ENCODE assay signal across 30 mouse cellular contexts in genomic region chr1:178700102-178700501, GRCm38 (mm10).
A peak's percentile ranks its signal among the peaks of the same experiment; 100 is the strongest.
DNase-seq lines count a peak whose midpoint lies in the region; ATAC-seq lines count a peak whose summit lies in the region.
"Had no signal": no experiment of that assay in that cellular context is flagged by ENCODE, and none has a peak within 500 bp of the region (broad histone marks: within the 10 kb centered on the region; RNA-seq: fewer than 3 reads in every experiment).

No protein-coding gene starts in this region.

- no peaks in the 10 kb centered on the region for H3K9me3 ChIP-seq in heart, embryonic 13.5 days
- H3K9me3 ChIP-seq in midbrain, embryonic 14.5 days (ENCODE audit: control insufficient read depth, low read length), result no peaks in the 10 kb centered on the region
- no peaks in the 10 kb centered on the region for H3K9me3 ChIP-seq in midbrain, embryonic 13.5 days
- no peaks in the 10 kb centered on the region for H3K9me3 ChIP-seq in limb, embryonic 11.5 days (ENCODE audit: control insufficient read depth, low read length)
- H3K9me3 ChIP-seq in neural tube, embryonic 14.5 days (ENCODE audit: control insufficient read depth, low read length), result no peaks in the 10 kb centered on the region
- H3K9me3 ChIP-seq: embryonic facial prominence, embryonic 13.5 days; forebrain, embryonic 10.5 days; heart, embryonic 15.5 days; limb, embryonic 15.5 days; liver, embryonic 13.5 days had no signal

- ATAC-seq in heart, embryonic 13.5 days (ENCODE audit: extremely low read depth, insufficient number of reproducible peaks, low FRiP score, low TSS enrichment), result no peak
- no peak for ATAC-seq in midbrain, embryonic 14.5 days (ENCODE audit: low FRiP score, low TSS enrichment)
- no peak for ATAC-seq in midbrain, embryonic 13.5 days
- peak; percentile 78 for ATAC-seq in limb, embryonic 11.5 days (ENCODE audit: insufficient number of reproducible peaks, low FRiP score, low TSS enrichment, low read depth)
- ATAC-seq in neural tube, embryonic 14.5 days (ENCODE audit: low read depth), result peak; percentile 92
- ATAC-seq: CD4-positive, CD25-positive, alpha-beta regulatory T cell, adult 4 months; intestine, postnatal 0 days had no signal

- H3K4me1 ChIP-seq in heart, embryonic 13.5 days, result peaks cover 14% of the 10 kb centered on the region
- peaks cover 8% of the 10 kb centered on the region; the same call in 1 of the 2 replicates for H3K4me1 ChIP-seq in midbrain, embryonic 14.5 days (ENCODE audit: control insufficient read depth, insufficient read depth, low read length)
- peaks cover 15% of the 10 kb centered on the region for H3K4me1 ChIP-seq in midbrain, embryonic 13.5 days (replicated peaks)
- peaks cover 9% of the 10 kb centered on the region for H3K4me1 ChIP-seq in limb, embryonic 11.5 days (ENCODE audit: control insufficient read depth, insufficient read depth, low read length)
- peaks cover 4% of the 10 kb centered on the region; the same call in 1 of the 2 replicates for H3K4me1 ChIP-seq in neural tube, embryonic 14.5 days (ENCODE audit: control insufficient read depth, insufficient read depth, low read length)
- H3K4me1 ChIP-seq: heart, embryonic 15.5 days; limb, embryonic 15.5 days; liver, embryonic 13.5 days had no signal

- H3K27me3 ChIP-seq in heart, embryonic 13.5 days (replicated peaks), result no peaks in the 10 kb centered on the region
- H3K27me3 ChIP-seq in midbrain, embryonic 14.5 days (ENCODE audit: control insufficient read depth, insufficient read depth, low read length), result no peaks in the 10 kb centered on the region
- H3K27me3 ChIP-seq in midbrain, embryonic 13.5 days, result no peaks in the 10 kb centered on the region
- H3K27me3 ChIP-seq in limb, embryonic 11.5 days (ENCODE audit: control insufficient read depth, insufficient read depth, low read length), result no peaks in the 10 kb centered on the region
- H3K27me3 ChIP-seq in neural tube, embryonic 14.5 days (ENCODE audit: control insufficient read depth, insufficient read depth, low read length), result no peaks in the 10 kb centered on the region
- H3K27me3 ChIP-seq: embryonic facial prominence, embryonic 13.5 days; heart, embryonic 15.5 days; liver, embryonic 13.5 days had no signal

- WGBS in heart, embryonic 13.5 days, result 75% methylated on average over 4 of the region's 4 CpGs
- 61% methylated on average over 4 of the region's 4 CpGs for WGBS in midbrain, embryonic 14.5 days
- 62% methylated on average over 4 of the region's 4 CpGs for WGBS in midbrain, embryonic 13.5 days
- WGBS in limb, embryonic 11.5 days, result 37% methylated on average over 4 of the region's 4 CpGs
- 19% methylated on average over 4 of the region's 4 CpGs for WGBS in neural tube, embryonic 14.5 days

- peak overlapping the region; percentile 17; the same call in 1 of the 2 replicates for H3K27ac ChIP-seq in heart, embryonic 13.5 days (replicated peaks)
- H3K27ac ChIP-seq in midbrain, embryonic 14.5 days (replicated peaks; ENCODE audit: low read depth, low read length), result no peak overlapping the region
- H3K27ac ChIP-seq in midbrain, embryonic 13.5 days, result no peak overlapping the region
- no peak overlapping the region for H3K27ac ChIP-seq in limb, embryonic 11.5 days (replicated peaks; ENCODE audit: low read depth, low read length)
- 0 out of 2 replicates have a peak overlapping the region, but pooled peaks have one; percentile 4 for H3K27ac ChIP-seq in neural tube, embryonic 14.5 days (ENCODE audit: low read depth, low read length)
- H3K27ac ChIP-seq: embryonic facial prominence, embryonic 13.5 days; forebrain, embryonic 10.5 days; heart, embryonic 15.5 days; limb, embryonic 15.5 days; liver, embryonic 13.5 days; macrophage; stomach, postnatal 0 days had no signal

- H3K4me2 ChIP-seq in heart, embryonic 13.5 days, result no peak overlapping the region
- H3K4me2 ChIP-seq in midbrain, embryonic 14.5 days (ENCODE audit: low read length), result no peak overlapping the region
- no peak overlapping the region for H3K4me2 ChIP-seq in midbrain, embryonic 13.5 days (replicated peaks)
- H3K4me2 ChIP-seq in limb, embryonic 11.5 days (ENCODE audit: low read depth, severe bottlenecking), result no peak overlapping the region
- no peak overlapping the region for H3K4me2 ChIP-seq in neural tube, embryonic 14.5 days (ENCODE audit: low read depth, low read length)
- H3K4me2 ChIP-seq: embryonic facial prominence, embryonic 13.5 days; heart, embryonic 15.5 days; limb, embryonic 15.5 days; liver, embryonic 13.5 days had no signal

- H3K36me3 ChIP-seq in heart, embryonic 13.5 days, result no peaks in the 10 kb centered on the region
- no peaks in the 10 kb centered on the region for H3K36me3 ChIP-seq in midbrain, embryonic 14.5 days (ENCODE audit: control insufficient read depth, insufficient read depth, low read length)
- no peaks in the 10 kb centered on the region for H3K36me3 ChIP-seq in midbrain, embryonic 13.5 days
- H3K36me3 ChIP-seq in limb, embryonic 11.5 days (ENCODE audit: control insufficient read depth, insufficient read depth, low read length), result no peaks in the 10 kb centered on the region
- H3K36me3 ChIP-seq in neural tube, embryonic 14.5 days (ENCODE audit: control insufficient read depth, insufficient read depth, low read length), result no peaks in the 10 kb centered on the region
- H3K36me3 ChIP-seq: forebrain, embryonic 10.5 days; heart, embryonic 15.5 days; limb, embryonic 15.5 days; liver, embryonic 13.5 days had no signal

- no peak for DNase-seq in heart, adult 11 months
- DNase-seq in midbrain, embryonic 14.5 days, result peak; percentile 13
- DNase-seq in limb, embryonic 11.5 days (ENCODE audit: low spot score), result peak; percentile 44
- no peak for DNase-seq in embryo, embryonic 10.5 days (ENCODE audit: low spot score)
- DNase-seq: adrenal gland, postnatal 14 days; cerebellum, adult 11 months; cerebellum, adult 9-10 months; cerebellum, postnatal 36 days; embryo, embryonic 11 days; gastrocnemius, postnatal 10 days; kidney, postnatal 14 days; layer of hippocampus, adult 9-11 months; liver, embryonic 13.5 days; lung, adult 2 months; lung, postnatal 10 days; right cerebral cortex, postnatal 4 days; thymus, adult 18-20 months; thymus, postnatal 25 days had no signal

- no peak overlapping the region for H3K4me3 ChIP-seq in heart, embryonic 13.5 days
- H3K4me3 ChIP-seq in midbrain, embryonic 14.5 days (replicated peaks; ENCODE audit: low read depth, low read length), result no peak overlapping the region
- no peak overlapping the region for H3K4me3 ChIP-seq in midbrain, embryonic 13.5 days (replicated peaks)
- no peak overlapping the region for H3K4me3 ChIP-seq in limb, embryonic 11.5 days (ENCODE audit: low read depth, low read length)
- H3K4me3 ChIP-seq in neural tube, embryonic 14.5 days (ENCODE audit: low read depth, low read length), result no peak overlapping the region
- H3K4me3 ChIP-seq: embryonic facial prominence, embryonic 13.5 days; forebrain, embryonic 10.5 days; heart, embryonic 15.5 days; limb, embryonic 15.5 days; liver, embryonic 13.5 days; myocyte had no signal

- H3K9ac ChIP-seq in heart, embryonic 13.5 days, result no peak overlapping the region
- no peak overlapping the region for H3K9ac ChIP-seq in midbrain, embryonic 14.5 days (replicated peaks; ENCODE audit: low read length)
- no peak overlapping the region for H3K9ac ChIP-seq in midbrain, embryonic 13.5 days (replicated peaks)
- no peak overlapping the region for H3K9ac ChIP-seq in limb, embryonic 11.5 days (ENCODE audit: low read length)
- H3K9ac ChIP-seq in neural tube, embryonic 14.5 days (replicated peaks; ENCODE audit: low read depth, low read length), result no peak overlapping the region
- H3K9ac ChIP-seq: embryonic facial prominence, embryonic 13.5 days; heart, embryonic 15.5 days; limb, embryonic 15.5 days; liver, embryonic 13.5 days had no signal

Comparison
In these comparisons a context has a peak if more than half of its experiments do, and no peak if none do; other contexts are left out.
1. ATAC-seq: peak in limb, embryonic 11.5 days (single experiment) and neural tube, embryonic 14.5 days (single experiment); none in heart, embryonic 13.5 days (single experiment), midbrain, embryonic 14.5 days (single experiment) and midbrain, embryonic 13.5 days (single experiment).
2. H3K27ac ChIP-seq: peak in heart, embryonic 13.5 days (single experiment) and neural tube, embryonic 14.5 days (single experiment); none in midbrain, embryonic 14.5 days (single experiment), midbrain, embryonic 13.5 days (single experiment) and limb, embryonic 11.5 days (single experiment).
3. DNase-seq: peak in midbrain, embryonic 14.5 days (single experiment) and limb, embryonic 11.5 days (single experiment); none in heart, adult 11 months (single experiment) and embryo, embryonic 10.5 days (single experiment).